Mouse (Mus musculus): ENCODE results near the gene Spic.
"Not testable (repeated sequence)": the region's sequence is repeated elsewhere in the genome, so short reads cannot be mapped to it uniquely, and the experiment has no call there.

Spic gene

DNA sequence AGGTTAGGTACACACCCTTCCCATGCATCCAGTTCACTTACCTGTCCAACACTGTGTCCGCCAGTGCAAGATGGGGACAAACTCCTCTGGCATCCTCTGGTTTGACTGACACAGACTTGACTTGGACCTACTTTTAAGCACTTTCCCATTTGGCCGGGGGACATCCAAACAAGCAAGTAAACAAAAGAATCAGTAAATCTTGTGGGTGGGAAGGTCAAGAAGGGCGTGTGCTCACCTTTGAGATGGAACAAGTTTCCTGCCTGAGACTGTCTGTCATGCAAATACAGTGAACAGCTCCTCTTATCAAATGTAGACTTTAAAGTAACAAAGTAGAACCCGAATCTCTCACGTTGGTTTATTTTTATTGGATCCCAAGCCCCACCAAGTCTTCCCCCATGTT, at the start of gene Spic:
Gene Spic (minus strand): TSS at position 91 of the 400 bp plus-strand sequence.
- no peak for DNase-seq (ENCODE audit: low read depth in 2 of 2, low spot score in 2 of 2)

DNA sequence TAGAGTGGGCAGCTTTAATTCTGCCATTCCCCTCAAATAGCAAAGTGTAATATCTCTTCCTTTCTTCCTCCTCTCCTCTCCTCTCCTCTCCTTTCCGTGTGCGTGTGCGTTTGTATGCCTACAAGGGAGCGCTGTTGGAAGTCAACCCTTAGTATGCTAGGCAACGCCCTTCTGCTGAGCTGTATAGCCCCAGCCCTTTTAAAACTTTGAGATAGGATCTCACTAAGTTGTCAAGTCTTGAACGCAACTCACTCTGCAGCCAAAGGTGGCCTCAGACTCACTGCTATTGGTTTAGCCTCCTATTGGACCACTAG, 47.5 kb upstream of the Spic start:
- DNase-seq (ENCODE audit: low read depth in 2 of 2, low spot score in 2 of 2), result no peak

DNA sequence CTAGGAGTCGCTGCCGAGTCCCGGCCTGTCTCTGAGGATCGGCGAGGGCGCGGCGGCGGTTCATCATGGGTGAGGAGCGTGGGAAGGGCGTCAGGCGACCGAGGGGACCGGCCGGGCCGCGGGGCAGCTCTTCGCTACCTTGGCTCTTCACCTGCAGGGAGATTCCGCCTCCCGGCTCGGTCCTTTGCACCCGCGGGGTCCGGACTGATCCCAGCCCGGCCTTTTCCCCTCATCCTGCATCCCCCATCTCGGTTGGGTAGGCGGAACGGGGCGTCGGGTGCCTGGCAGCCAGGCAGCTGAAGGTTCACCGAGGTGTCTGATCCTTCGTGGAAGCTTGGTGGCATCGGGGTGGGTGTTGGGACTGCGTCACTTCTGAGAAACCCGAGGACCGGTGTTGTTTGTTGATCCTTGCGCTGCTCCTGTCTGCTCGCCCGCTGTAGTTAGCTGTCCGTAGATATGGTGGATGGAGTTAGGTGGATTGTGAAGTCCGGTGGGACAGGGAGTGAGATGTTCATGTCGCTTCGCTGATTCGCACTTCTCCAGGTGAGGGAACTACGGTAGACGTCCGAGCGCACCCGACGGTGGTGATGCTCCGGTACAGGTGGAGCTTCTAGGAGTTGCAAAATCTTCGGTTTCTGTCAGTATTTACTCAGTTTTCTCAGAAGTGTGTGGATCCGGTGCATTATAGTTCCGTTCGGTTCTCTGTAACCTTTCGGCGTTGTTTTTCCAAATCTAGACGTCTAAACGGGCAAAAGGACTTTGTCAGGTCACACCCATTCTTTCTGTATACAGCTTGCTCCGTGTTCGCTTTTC, 46.9 kb upstream of the Spic start:
- DNase-seq (ENCODE audit: low read depth in 2 of 2, low spot score in 2 of 2), result peak; percentile 7 to 10

DNA sequence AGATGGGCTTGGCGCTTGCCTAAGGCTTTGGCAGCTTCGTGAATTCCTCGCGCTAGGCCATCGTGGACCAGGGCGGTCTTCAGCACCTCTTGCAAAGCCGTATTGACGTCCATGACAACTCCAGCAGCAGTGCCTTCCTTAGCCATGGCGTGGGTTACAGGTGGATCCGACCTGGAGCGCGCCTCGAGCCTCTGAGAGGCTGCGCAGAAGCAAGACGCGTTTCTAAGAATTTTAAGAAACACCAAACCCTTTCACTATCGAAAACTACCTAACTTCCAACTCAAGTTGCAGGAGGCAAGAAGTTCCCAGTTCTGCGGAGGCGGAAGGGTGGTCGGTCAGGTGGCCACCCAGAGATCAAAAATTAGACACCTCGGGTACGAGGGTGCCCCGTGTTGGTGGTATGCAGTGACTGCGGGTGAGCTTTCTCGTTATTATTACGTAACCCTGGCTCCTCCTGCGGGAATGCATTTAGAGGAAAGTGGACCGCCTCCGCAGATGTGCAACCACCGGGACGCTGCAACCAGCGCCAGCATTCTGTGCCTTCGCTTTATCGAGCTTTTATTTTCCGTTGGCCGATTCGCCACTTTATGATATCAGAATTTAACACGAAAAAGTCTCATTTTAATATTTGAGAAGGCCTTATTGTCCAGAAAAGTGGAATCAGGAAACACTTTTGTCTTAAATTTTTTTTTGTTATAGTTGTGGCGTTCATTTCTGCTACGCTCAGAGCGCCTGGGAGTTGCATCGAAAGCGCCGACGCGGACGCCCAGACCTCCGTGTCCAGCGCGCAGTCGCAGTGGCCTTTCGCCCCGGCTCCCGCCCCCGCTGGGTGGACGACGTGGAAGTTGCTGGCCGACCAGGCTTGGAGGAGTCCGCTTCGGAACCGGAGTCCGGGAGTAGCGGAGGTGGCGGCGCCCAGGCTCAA, 46.0 kb upstream of the Spic start, which contains the start of gene Arl1:
Gene Arl1 (plus strand): TSS at position 288 of the 925 bp plus-strand sequence.
- DNase-seq (ENCODE audit: low read depth in 2 of 2, low spot score in 2 of 2), result peak; percentile 76 to 78

DNA sequence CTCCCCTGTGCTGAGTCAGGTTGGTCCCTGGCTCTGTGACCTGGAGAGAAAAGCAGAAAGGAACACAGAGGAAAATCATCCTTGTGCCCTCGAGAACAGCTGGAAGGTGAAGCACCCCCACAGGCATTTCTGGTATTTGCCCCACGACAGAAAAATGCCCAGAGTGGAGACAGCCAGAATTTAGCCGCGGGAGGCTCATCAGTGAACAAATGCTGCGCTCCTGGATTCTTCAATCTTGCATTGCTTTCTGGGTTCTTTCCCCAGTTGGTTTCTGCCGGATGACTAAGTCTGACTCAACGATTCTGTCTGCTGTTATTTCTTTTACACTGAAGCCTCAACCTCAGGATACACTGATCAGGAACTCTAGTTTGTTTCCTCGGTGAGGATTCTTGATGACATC, 43.4 kb upstream of the Spic start:
- DNase-seq (ENCODE audit: low read depth in 2 of 2, low spot score in 2 of 2), result no peak

DNA sequence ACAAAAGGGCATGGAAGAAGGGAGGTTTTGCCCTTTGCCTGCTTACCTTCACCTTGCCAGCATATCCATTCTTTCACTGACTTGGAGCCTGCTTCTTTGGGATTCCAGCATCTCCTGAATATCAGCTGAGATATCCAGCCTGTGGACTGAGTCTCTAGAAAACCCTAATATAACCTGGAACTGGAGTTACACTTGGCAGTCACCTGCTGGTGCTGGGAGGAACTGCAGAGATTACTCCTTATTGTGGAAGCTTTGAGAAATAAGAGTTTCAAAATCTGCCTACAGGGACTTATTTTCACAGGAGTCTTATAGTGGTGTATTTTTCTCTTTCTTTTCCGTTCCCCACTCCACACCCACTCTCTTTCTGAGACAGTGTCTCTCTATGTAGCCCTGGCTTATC, 42.3 kb upstream of the Spic start:
- DNase-seq (ENCODE audit: low read depth in 2 of 2, low spot score in 2 of 2), result peak in 1 of 2 experiments; percentile 34

DNA sequence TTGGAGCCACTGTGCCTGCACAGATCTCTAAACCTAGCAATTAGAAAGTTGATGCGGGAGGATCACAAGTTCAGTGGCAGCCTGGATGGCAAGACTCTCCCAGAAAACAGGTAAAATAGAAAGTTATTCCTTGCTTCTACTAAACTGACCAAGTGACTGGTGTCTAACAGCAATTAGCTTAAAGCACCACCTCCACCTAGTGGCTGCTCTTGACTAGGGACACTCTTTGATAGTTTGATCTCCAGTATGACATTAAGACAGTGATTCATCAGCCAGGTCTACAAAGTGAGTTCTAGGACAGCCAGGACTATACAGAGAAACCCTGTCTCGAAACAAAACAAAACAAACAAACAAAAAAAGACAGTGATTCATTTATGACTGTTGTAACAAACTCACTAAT, 40.5 kb upstream of the Spic start:
- no peak for DNase-seq (ENCODE audit: low read depth in 2 of 2, low spot score in 2 of 2)

DNA sequence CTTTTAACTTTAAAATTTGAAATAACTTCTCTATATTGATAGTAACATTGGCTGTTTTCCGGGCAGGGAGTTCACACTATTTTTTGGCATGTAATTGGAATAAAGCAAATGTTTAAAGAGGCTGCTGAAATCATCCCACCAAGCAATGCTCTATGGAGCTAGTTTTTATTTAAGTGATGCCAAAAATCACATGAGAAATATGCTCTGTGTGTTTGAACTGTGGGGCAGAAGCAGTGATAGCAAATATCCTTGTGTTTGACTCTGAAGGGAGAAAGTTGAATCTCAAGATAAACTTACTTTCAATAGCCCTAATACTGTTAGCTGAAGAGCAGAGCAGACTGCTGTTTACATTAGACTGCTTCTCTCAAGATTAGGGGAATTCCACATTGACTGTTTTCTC, 34.8 kb upstream of the Spic start:
- no peak for DNase-seq (ENCODE audit: low read depth in 2 of 2, low spot score in 2 of 2)

DNA sequence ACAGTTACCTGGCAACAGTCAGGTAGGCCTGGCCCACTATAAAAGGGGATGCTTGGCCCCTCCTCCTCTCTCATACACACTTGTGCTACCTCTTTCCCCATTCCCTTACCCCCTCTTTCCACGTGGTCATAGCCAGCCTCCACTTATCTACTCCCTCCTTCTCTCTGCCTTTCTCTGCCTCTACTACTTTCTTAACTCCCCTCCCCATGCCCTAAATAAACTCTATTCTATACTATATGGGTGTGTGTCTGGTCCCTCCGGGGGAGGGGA, 32.9 kb upstream of the Spic start:
- DNase-seq (ENCODE audit: low read depth in 2 of 2, low spot score in 2 of 2), result no peak

DNA sequence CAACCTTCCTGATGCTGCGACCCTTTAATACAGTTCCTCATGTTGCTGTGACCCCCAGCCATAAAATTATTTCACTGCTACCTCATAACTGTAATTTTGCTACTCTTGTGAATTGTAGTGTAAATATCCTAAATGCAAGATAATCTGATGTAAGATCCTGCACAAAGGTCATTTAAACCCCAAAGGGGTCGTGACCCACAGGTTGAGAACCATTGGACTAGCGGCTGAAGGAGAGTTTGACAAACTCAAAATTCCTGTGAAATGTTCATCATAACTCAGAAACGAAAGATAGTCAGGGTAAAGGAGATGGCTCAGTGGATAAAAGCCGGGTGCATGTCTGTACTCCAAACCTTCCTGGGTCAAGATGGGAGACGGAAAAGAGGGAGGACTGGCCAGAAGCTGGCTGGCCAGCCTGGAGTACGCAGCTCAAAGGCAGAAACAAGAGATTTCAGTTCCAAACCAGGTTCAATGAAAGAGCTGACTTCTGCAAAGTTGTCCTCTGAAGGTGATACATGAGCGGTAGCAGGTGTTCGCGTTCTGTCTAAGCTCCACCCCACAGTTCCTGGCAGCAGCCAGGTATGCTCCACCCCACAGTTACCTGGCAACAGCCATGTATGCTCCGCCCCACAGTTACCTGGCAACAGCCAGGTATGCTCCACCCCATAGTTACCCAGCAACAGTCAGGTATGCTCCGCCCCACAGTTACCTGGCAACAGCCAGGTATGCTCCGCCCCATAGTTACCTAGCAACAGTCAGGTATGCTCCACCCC, 32.4 kb upstream of the Spic start:
- no peak for DNase-seq (ENCODE audit: low read depth in 2 of 2, low spot score in 2 of 2)

DNA sequence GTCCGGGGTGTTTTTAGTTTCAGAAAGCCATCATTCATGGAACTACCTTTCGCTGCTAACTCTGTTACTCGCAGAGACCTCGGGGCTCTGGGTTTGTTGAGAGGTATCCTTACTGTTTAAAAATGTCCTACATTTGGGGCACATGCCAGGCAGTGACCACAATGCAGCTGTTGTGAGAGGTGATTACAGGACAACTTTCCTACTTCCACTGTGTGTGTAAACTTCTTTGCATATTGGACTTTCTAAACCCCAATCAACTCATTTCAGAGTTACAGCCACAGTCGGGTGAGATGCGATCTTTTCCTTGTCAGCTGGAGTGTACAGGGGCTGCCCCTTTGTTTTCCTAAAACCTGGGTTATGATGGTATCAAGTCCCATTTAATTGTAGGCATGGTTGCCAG, 30.8 kb upstream of the Spic start:
- no peak for DNase-seq (ENCODE audit: low read depth in 2 of 2, low spot score in 2 of 2)

DNA sequence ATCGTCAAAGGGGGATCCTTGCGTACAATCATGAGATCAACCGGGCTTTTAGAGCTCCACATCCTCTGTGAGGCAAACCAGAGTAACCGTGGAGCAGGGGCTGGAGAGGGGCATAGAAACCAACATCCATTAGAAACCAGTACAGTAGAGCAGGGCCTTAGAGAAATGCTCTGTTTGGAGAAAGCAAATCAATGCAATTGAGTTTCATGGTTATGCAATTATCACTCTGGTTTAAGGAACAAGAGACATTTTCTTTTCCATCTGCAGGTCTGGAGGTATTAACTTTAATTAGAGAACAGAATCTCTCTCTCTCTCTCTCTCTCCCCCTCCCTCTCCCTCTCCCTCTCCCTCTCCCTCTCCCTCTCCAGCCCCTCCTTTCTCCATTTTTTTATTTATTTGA, 29.9 kb upstream of the Spic start:
- no peak for DNase-seq (ENCODE audit: low read depth in 2 of 2, low spot score in 2 of 2)

DNA sequence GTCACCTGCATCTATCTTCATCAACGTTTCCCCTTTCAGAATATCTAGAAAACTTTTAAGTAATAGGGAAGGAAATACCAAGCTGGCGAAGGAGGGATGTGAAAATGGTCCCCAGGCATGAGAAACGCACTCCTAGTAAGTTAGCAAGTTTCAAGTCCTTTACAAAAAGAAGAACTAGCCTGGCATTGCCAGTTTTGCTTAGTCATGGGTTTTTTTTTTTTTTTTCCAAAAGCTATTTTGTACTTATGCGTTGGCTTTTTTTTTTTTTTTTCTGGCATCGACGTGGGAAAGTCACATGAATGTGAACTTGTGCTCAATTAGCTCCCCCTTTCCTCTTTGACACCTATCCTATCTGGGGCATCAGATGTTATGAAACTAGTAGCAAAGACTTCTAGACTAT, 27.5 kb upstream of the Spic start:
- no peak for DNase-seq (ENCODE audit: low read depth in 2 of 2, low spot score in 2 of 2)

DNA sequence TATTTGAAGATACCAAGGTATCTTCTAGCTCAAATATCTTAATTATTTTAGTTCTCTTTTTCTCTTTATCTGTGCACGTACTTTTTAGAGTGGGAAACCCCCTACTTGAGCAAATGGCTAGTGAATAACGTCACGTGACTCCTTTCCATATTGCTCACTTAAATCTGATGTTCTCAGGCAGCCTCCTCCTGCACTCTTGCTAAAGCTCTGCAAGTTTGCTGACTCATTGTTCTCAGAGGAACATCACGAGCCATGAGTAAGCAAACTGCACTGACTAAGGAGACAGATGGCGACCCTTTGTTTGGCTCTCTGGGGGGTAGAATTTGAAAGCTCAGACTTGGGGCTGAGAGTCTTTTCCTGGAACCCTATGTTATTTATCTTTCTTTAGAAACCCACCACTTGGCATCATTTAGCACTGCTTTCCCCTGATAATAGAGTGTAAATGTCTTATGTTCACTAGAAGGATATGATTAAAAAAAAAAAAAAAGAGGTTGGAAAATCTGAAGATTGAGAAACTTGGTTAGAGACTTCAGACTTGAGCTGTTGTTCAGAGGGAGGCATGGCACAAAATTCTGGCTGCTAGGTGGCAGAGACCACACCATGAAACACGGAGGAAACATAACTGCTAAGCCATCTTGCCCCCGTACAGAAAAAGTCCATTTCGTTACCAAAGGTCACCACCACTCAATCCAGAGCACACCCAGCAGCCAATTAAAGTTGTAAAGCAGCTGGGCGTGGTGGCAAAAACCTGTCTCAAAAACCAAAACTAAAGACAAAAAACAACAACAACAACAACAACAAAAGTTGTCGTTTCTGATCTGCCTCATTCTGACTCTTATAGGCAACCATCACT, 24.1 kb upstream of the Spic start:
- no peak for DNase-seq (ENCODE audit: low read depth in 2 of 2, low spot score in 2 of 2)

DNA sequence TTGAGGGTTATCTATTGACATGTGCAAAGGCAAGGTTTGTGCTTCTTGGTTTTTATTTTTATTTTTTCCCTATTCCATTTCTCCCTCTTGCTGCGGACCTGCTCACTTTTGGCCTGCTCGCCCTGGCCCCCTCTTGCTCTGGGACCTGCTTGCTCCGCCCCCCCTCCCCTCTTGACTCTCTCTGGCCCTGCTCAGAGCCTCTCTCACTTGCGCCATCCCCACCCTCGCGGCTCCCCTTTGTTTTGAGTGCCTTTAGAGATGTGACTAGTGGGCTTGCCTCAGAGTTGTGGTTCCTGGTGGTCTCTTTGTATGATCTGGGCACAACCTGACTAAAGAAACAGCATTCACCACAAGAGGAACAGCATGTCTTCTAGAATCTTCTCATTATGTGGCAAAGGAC, 16.1 kb upstream of the Spic start:
- DNase-seq (ENCODE audit: low read depth in 2 of 2, low spot score in 2 of 2), result no peak

DNA sequence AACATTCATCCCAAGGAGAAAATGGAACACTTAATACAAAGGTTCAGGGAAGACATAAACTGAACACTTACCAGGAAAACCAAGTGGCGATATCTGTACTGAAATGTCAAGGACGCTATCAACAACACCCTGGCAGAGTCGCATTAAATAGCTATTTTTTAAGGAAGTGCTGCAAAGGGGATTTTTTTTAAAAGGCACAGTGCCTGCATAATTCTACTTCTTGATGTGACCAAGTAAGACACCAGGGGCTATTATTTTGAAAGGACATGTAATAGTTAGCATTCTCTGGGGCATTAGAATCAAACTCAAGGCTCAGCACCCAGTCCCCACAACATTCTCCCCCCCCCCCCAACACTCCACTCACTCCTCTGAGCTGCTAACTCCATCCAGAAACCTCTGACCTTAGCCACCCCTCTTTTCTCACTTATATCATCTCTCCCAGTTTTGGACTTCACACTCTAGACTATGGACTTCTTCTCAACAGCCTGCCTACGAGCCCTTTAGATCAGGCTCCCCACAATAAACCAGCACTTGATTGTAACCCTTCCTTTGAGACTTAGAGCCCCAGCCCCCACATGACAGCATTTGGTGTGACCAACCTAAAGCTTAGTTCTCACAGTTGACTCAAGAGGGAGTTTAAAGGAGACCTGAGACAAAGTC, 1.8 kb downstream of the Spic start:
- DNase-seq (ENCODE audit: low read depth in 2 of 2, low spot score in 2 of 2), result no peak

DNA sequence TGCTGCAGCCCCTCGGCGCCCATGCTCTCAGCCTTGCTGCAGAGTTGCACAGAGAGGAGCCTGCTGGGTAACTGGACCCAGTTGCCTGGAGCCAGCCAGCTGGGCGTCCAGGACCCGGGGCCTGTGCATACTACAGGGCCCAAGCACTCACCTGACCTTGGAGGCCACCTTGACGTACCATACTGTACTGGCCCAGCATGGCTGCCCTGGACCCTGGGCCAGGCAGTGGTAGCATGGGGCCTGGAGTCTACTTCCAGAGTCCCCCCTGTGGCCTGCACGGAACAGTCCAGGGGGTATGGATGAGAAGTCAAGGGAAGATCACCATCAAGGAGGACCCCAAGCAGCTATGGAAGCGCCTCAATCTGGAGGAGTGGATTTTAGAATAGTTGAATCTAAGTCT, 12.0 kb downstream of the Spic start:
- no peak for DNase-seq (ENCODE audit: low read depth in 2 of 2, low spot score in 2 of 2)

DNA sequence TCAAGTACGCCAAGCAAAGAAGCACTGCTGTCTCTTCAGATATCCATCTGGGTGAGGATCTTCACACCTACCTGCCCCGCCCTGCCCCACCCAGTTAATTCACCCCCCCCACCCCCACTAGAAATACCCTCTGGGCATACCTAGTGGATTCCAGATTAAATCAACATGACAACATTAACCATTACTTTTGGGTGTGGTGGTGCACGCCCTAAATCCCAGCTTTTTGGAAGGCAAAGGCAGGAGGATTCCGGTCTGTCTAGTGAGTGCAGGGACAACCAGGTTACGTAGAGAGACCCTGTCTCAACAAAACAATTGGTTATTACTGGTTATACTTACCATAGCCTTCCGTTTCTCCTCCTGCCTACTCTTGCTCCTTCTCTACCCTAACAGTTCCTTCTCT, 12.7 kb downstream of the Spic start:
- DNase-seq (ENCODE audit: low read depth in 2 of 2, low spot score in 2 of 2), result no peak

DNA sequence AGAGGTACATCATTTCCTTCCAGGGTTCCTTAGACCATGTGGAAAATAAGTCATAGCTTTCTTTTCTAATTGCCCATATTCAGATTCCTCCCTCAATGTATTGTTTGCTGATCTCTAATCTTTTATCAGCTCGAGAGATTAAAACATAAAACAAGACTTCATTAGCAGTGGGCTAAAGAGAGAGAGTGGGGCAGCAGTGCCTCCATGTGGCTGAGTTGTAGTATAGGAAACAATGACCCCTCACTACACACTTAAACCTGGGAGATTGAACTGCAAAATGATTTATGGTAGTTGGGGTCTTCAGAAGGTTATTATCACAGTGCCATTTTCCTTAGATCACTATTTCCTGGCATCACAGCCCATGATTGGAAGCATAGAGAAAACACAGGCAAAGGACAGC, 15.1 kb downstream of the Spic start:
- DNase-seq (ENCODE audit: low read depth in 2 of 2, low spot score in 2 of 2), result no peak

DNA sequence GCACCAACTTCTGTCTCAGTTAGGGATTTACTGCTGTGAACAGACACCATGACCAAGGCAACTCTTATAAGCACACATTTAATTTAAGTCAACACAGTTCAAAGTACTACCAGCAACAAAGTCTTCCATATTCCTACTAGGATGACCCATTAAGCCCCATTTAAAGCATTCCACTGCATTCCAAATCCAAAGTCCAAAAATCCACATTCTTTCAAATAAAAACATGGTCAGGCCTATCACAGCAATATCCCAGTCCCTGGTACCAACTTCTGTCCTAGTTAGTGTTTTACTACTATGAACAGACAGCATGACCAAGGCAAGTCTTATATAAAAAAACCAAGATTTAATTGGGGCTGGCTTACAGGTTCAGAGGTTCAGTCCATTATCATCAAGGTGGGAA, 21.0 kb downstream of the Spic start:
- DNase-seq (ENCODE audit: low read depth in 2 of 2, low spot score in 2 of 2), result not testable (repeated sequence)

Data from CD8-positive naive resting alpha-beta T cell, adult 2 months (primary cell).